Mouse (Mus musculus) ES-Bruce4 (cell line): ENCODE results near the gene Rcc2. TPM values are rescaled to one million over a fixed set of nuclear protein-coding genes. Genes with fewer than 3 reads are reported as not detected.

ENCODE experiments used
- H3K27ac ChIP-seq: 2 replicates; pipeline ENCODE4 v1.5.1; 2012; ENCODE audit warnings: low read length, inconsistent platforms; ENCODE audit not compliant: insufficient read depth
- H3K27me3 ChIP-seq: 2 replicates; pipeline ENCODE4 v1.6.1; 2012; ENCODE audit warnings: mild to moderate bottlenecking, low read length, inconsistent platforms; ENCODE audit not compliant: control insufficient read depth, poor library complexity, insufficient read depth, severe bottlenecking
- H3K36me3 ChIP-seq: 2 replicates; pipeline ENCODE4 v1.6.1; 2012; ENCODE audit warnings: inconsistent platforms, mild to moderate bottlenecking, low read length, moderate library complexity; ENCODE audit not compliant: control insufficient read depth, poor library complexity, insufficient read depth, severe bottlenecking
- H3K4me1 ChIP-seq: one replicate; pipeline ENCODE4 v1.8.1; 2011; ENCODE audit warnings: low read length; ENCODE audit not compliant: control insufficient read depth, insufficient read depth
- H3K4me3 ChIP-seq: 2 replicates; pipeline ENCODE4 v1.5.1; 2011; ENCODE audit warnings: low read depth, mild to moderate bottlenecking, low read length
- H3K9ac ChIP-seq: 2 replicates; pipeline ENCODE4 v1.6.1; 2012; ENCODE audit warnings: low read depth, mild to moderate bottlenecking, inconsistent platforms; ENCODE audit not compliant: poor library complexity, severe bottlenecking
- H3K9me3 ChIP-seq: replicated peaks from 2 replicates; pipeline ENCODE4 v1.6.1; 2012; ENCODE audit warnings: mild to moderate bottlenecking, low read length, inconsistent platforms; ENCODE audit not compliant: control insufficient read depth, poor library complexity, insufficient read depth, severe bottlenecking
- CTCF ChIP-seq: IDR thresholded peaks from one replicate; pipeline ENCODE4 v1.8.1; 2011; ENCODE audit warnings: low read depth, low read length
- EP300 ChIP-seq: IDR thresholded peaks from 2 replicates; pipeline ENCODE4 v1.6.1; 2011; ENCODE audit warnings: low read depth, low read length; ENCODE audit not compliant: insufficient read depth
- POLR2A ChIP-seq: IDR thresholded peaks from one replicate; pipeline ENCODE4 v1.8.1; 2011; ENCODE audit warnings: low read length; ENCODE audit not compliant: insufficient read depth
- polyA plus RNA-seq: library from polyadenylated mRNA; stranded (reverse); fragments of >200 nt; gene quantifications from 2 replicates; pipeline ENCODE4 v1.2.4, GENCODE M21; 2011; ENCODE audit warnings: low read depth; ENCODE audit not compliant: missing spikeins, insufficient read depth, insufficient read length

The Rcc2 gene
- 222 and 227 TPM in 2 replicates for polyA plus RNA-seq

DNA sequence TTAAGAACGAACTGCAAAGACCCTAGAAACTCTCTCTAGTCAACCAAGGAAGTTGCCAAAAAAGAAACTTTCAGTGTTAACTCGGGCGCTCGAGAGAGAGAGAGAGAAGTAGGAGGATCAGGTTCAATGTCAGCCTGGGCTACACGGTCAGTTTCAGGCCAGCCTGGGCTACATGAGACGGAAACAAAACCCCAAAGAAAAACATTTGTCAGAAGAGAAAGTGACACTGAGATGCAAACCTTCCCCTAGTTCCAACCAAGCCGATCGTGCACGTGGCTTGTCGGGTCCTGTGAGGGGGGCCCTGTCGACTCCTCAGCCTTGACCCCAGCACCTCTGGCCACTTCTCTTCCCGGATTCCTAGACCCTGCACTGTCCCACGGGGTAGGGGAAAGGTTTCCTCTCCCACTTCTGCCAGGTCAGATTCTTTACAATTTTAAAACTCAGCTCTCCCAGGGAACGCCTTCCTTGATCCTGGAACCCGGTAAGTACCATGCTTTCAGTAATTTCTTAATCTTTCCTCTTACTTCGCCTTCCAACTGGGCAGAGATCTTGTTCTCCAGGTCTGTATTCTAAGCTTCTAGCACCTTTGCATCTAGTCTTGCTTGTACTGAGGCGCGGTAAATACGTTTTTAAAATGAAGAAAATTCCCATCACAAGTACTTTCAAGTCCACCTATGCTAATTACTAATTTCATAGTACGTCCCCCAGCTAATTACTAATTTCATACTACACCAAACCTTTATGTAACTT, at the start of gene Rcc2:
Gene Rcc2, plus strand, starts transcription at position 273 of the 750 bp plus-strand sequence.
- H3K9ac ChIP-seq, result peak within 1 kb of the TSS; percentile 99
- no peak for TF ChIP-seq CTCF
- no peak for TF ChIP-seq POLR2A
- no peak for TF ChIP-seq EP300
- no peaks in the 10 kb centered on the region for H3K9me3 ChIP-seq
- H3K4me3 ChIP-seq, result peak within 1 kb of the TSS; percentile 99
- H3K4me1 ChIP-seq, result peaks cover 2% of the 10 kb centered on the region
- peaks cover 9% of the 10 kb centered on the region; the same call in 1 of the 2 replicates for H3K36me3 ChIP-seq
- H3K27me3 ChIP-seq, result no peaks in the 10 kb centered on the region
- peak within 1 kb of the TSS; percentile 94 for H3K27ac ChIP-seq

GRCm38 (mm10) chr4:140653835-140654583, 46.3 kb upstream of the Rcc2 start:
- H3K4me3 ChIP-seq, result no peak overlapping the region
- TF ChIP-seq CTCF, result no peak
- no peak for TF ChIP-seq POLR2A
- TF ChIP-seq EP300, result no peak
- H3K36me3 ChIP-seq, result no peaks in the 10 kb centered on the region
- no peak overlapping the region for H3K9ac ChIP-seq
- no peak overlapping the region for H3K27ac ChIP-seq
- no peaks in the 10 kb centered on the region for H3K27me3 ChIP-seq
- no peaks in the 10 kb centered on the region for H3K4me1 ChIP-seq
- H3K9me3 ChIP-seq, result no peaks in the 10 kb centered on the region

- H3K36me3 ChIP-seq, result no peaks in the 10 kb centered on the region
- H3K9me3 ChIP-seq, result no peaks in the 10 kb centered on the region
- H3K27ac ChIP-seq, result no peak overlapping the region
- no peaks in the 10 kb centered on the region for H3K4me1 ChIP-seq
- no peaks in the 10 kb centered on the region for H3K27me3 ChIP-seq
- H3K9ac ChIP-seq, result no peak overlapping the region
- no peak overlapping the region for H3K4me3 ChIP-seq
- no peak for TF ChIP-seq POLR2A
- TF ChIP-seq CTCF, result no peak
- no peak for TF ChIP-seq EP300
Measured at GRCm38 (mm10) chr4:140654798-140655197, 45.5 kb upstream of the Rcc2 start.

- Histone ChIP-seq H3K9me3 (no peaks in the 10 kb centered on the region), H3K27ac (no peak overlapping the region), H3K36me3 (no peaks in the 10 kb centered on the region), H3K4me1 (no peaks in the 10 kb centered on the region), H3K27me3 (no peaks in the 10 kb centered on the region), H3K9ac (no peak overlapping the region), H3K4me3 (no peak overlapping the region)
- TF ChIP-seq POLR2A, result no peak
- TF ChIP-seq CTCF, result no peak
- no peak for TF ChIP-seq EP300
Measured at GRCm38 (mm10) chr4:140656529-140656928, 43.8 kb upstream of the Rcc2 start.

DNA sequence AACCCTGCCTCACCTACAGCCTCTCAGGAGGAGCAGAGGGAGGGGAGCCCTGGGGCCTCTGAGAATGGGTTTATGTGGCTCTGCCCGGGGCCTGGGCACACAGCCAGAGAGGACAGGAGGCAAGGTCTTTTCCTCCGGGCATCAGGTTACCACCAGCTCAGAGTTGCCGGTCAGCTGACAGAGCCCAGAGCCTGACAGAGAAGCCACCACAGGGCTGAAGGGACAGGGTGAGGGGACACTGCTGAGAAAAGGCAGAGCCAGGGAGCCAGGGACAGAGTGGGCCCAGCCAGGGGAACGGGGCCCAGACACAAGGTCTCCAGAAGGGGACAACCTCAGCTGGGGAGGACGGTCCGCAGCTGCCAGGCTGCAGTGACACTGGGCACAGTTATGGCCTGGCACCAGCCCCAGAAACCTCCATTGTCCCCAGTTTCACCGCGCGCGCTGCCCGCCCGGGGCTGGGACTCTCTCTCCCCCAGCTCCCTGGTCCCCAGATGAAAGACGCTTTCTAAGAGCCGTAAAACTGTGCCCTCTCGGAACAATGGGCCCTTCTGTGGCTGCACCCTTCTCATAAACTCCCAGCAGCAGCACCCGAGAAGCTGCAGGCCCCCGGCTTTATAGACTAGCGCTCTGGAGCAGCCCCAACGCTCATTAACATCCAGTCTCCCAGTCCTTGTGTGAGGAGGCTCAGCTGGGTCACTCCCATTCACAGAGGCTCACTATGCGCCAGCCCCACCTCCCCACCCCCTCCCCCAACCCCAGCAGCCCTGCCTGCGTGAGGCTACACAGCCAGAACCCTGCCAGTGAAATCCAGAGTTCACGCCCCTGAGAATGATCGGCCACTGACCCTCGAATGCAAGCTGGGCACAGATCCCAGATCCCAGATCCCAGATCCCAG, 42.4 kb upstream of the Rcc2 start:
- Histone ChIP-seq H3K9me3 (no peaks in the 10 kb centered on the region), H3K9ac (no peak overlapping the region), H3K4me1 (peaks cover 9% of the 10 kb centered on the region), H3K27ac (no peak overlapping the region), H3K4me3 (no peak overlapping the region), H3K36me3 (no peaks in the 10 kb centered on the region), H3K27me3 (no peaks in the 10 kb centered on the region)
- TF ChIP-seq CTCF (no peak), EP300 (no peak), POLR2A (no peak)
